Mouse (Mus musculus): Measurements from ENCODE around the gene Zfp870. TPM values are rescaled to one million over a fixed set of nuclear protein-coding genes. Genes with fewer than 3 reads are reported as not detected.
"Not testable (repeated sequence)": the region's sequence is repeated elsewhere in the genome, so short reads cannot be mapped to it uniquely, and the experiment has no call there.

Gene Zfp870
- total RNA-seq, 4 experiments from 2014 or later = 7.9 to 12.4 (median 11.4) TPM

DNA sequence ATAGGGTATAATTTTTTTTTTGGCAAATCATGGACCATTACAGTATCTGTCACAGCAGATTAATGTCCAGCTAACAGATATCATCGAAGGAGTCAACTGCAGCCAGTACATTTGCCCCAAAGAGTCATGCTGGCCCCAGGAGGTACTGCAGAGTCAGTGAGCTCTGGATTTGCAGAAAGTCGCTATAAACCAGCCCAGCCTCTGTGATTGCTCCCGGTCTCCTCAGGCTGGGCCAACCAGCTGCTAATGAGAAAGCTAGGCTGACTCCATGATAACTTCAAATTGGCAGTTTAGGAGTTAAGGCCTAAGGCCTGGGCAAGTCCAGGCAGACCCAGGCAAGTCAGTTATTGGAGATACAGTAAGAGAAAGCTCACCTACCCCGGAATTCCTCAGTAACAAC lies 19.4 kb downstream of the Zfp870 start:
- no peak for DNase-seq (ENCODE audit: low spot score in 2 of 2)

DNA sequence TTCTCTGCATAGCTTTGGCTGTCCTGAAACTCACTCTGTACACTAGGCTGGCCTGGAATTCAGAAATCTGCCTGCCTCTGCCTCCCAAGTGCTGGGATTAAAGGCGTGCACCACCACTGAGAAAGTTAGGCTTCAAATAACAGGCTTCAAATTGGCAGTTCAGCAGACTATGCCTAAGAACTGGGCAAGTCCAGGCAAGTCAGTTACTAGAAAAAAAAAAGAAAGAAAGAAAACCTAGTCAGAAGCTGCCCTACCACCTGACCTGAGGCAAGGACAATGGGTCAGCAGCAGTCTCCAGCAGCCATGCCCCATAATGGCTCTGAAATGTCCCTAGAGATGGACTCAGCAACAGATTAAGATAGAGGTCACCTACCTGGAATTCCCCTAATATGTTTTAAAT lies 20.0 kb downstream of the Zfp870 start:
- DNase-seq (ENCODE audit: low spot score in 2 of 2) = no peak

DNA sequence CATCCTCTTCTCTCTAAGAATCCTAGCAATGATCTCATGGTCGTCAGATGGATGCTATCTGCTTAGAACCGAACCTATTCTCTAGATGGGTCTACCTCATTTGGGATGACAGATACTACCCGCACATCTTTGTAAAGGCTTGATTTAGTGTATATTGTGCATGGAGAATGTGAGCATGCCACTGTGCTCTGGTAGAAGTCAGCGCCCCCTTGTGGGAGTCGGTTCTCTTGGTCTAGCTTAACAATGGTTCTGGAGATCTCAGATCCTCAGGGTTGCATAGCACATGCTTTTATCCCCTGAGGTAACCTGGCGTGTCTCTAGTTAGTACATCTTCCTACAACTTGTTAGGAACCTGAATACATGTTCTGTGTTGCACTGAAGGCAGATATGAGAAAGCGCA lies 24.2 kb downstream of the Zfp870 start:
- DNase-seq (ENCODE audit: low spot score in 2 of 2) = not testable (repeated sequence)

DNA sequence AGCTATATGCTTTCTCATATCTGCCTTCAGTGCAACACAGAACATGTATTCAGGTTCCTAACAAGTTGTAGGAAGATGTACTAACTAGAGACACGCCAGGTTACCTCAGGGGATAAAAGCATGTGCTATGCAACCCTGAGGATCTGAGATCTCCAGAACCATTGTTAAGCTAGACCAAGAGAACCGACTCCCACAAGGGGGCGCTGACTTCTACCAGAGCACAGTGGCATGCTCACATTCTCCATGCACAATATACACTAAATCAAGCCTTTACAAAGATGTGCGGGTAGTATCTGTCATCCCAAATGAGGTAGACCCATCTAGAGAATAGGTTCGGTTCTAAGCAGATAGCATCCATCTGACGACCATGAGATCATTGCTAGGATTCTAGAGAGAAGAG lies 34.7 kb downstream of the Zfp870 start:
- not testable (repeated sequence) for DNase-seq (ENCODE audit: low spot score in 2 of 2)

DNA sequence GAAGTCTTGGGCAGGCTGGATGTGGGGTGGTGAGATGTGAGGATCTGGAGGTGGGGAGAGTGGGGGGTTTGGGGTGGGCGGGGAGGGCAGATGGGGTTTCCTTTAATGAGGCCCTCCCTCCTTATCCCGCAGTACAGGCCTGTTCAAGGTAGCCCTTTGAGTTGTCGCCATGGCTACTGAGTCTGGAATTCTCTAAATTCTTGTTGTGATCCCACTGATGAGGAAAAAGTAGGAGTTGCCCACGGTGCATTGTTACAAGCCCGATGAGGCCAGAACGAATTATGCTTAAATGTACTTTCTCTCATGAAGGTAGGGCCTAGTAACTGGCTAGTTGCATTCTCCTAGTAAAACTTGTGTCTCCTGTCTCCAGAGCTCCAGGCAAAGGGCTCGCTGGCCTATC lies 39.9 kb downstream of the Zfp870 start:
- DNase-seq (ENCODE audit: low spot score in 2 of 2) = no peak

DNA sequence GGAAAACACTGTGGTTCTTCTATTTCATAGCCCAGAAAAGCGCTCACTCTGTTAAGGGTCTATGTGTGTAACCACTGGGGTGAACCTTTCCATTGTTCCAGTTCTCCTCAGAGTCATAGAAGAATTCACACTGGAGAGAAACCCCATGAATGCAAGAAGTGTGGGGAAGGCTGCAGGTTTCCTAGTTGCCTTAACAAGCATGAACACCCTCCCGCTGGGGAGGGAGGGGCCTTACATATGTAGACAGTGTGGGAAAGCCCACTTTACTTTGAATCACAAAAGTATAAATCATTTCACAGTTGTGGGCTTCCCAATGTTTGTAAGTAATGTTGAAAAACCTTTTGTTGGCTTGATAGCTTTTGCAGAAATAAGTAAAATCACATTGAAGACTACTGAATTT lies 50.1 kb downstream of the Zfp870 start:
- no peak for DNase-seq (ENCODE audit: low spot score in 2 of 2)

DNA sequence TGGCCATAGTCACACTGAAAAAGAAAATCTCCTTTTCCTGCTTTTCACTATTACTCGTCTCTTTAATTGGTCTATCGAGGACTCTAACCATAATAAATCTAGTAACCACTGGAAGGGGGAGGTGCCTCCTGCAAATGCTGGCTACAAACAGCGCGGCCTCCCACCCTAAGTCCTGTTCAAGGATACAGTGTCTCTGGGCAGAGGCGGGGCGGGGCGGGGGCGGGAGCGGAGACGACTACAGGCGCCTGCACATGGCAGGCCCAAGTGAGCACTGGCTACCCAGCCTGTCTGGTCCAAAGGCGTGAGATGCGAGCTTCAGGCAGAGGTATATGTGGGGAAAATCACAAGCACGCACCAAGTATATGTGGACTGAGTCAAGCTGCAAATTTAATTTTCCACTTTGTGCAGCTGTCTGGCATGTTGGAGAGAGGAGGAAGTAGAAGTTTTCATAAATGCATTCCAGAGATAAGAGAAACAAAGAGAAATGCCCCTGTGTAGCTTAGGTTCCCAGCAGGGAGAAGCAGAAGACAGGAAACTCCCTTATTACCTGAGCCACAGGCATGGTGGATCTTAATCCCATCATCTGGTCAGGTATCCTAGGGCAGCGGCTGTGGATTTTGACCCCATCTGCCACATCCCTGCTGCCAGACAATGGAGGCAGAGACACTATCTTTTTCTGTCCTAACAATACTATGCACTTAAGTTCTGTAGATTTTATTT lies 52.2 kb downstream of the Zfp870 start:
- no peak for DNase-seq (ENCODE audit: low spot score in 2 of 2)

DNA sequence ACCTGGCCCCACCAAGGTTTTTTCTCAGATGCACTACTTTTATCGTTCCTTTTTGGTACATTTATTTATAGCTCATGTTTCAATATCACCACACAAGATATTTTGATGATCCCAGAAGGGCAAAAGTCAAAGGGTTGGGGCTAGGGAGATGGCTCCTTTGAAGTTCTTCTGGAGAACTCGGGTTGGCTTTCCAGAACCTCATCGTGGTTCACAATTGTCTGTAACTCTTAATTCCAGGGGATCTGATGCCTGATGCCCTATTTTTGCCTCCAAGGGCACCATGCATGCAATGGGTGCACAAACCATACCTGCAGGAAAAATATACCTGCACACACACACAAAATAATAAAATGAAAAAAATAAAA lies 61.0 kb downstream of the Zfp870 start:
- DNase-seq (ENCODE audit: low spot score in 2 of 2) = no peak

DNA sequence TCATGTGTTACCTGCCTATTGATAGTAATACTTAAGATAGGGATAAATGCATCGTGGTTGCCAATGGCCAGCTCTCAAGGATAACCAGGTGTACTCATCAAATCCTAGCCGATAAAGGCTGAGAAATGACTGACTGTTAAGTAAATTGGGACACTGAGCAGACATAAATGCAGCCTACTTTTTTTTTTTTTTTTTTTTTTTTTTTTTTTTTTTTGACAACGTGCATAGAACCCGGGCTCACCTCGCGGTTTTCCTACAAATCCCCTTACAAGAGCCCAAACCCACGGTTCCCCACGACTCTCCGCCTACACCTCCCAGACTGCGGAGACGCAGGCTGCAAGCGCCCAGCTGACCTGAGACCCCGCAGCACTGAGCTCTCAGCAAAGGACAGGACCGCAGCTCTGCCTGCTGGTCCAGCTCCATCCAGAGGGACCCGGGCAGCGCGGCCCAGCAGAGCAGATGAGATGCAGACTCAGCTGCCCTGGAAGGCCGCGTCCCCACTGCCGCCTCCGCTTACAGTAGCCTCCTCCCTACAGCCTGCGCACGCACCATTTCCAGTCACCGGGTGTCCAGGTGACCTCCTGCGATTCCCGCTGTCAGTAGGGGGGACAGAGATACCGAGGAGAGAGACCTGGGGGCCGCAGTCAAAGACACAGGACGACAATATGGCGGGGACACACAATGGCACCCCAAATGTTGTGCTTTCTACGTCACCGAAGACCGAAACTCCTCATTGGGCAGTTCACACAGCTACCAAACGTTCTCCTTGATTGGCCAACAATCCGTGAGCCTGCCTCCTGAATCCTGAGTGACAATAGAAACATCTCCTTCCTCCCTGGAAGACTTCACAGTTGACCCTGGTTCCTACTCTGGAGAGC lies 61.7 kb downstream of the Zfp870 start, which contains the start of gene Zfp799:
Zfp799 (minus strand) TSS at position 722 of the 878 bp plus-strand sequence.
- DNase-seq (ENCODE audit: low spot score in 2 of 2) = peak; percentile 83 to 88

Other genes starting within 250 kb of the Zfp870 start
- not detected for gene Cyp4f40, start 232.7 kb downstream of the Zfp870 start, total RNA-seq (2022)
- 10 to 100 TPM; 16.5 to 19.8 (median 18.2) TPM for gene Cyp4f15, start 206.0 kb downstream of the Zfp870 start, total RNA-seq (2022)
- 100 to 1,000 TPM in 2 of 4 experiments, 10 to 100 TPM in 2; 75.3 to 108 (median 92.2) TPM for gene Zfp871, start 103.4 kb downstream of the Zfp870 start, total RNA-seq (2022)
- gene Zfp811, start 81.7 kb downstream of the Zfp870 start, total RNA-seq (2022) = 1 to 10 TPM; 3.7 to 7.8 (median 6.8) TPM
- gene Zfp799, start 61.4 kb downstream of the Zfp870 start, total RNA-seq (2022) = 10 to 100 TPM; 27.5 to 36.6 (median 30.4) TPM
- 1 to 10 TPM; 5.2 to 8.0 (median 6.4) TPM for gene Cyp4f14, start 25.7 kb upstream of the Zfp870 start, total RNA-seq (2022)
- 10 to 100 TPM; 29.2 to 42.1 (median 33.4) TPM for gene Cyp4f13, start 55.8 kb upstream of the Zfp870 start, total RNA-seq (2022)
- 1 to 10 TPM; 4.6 to 6.2 (median 5.2) TPM for gene Zfp472, start 74.2 kb upstream of the Zfp870 start, total RNA-seq (2022)
- 10 to 100 TPM; 16.1 to 19.9 (median 18.1) TPM for gene Zfp952, start 101.5 kb upstream of the Zfp870 start, total RNA-seq (2022)
- 10 to 100 TPM; 17.6 to 24.6 (median 18.5) TPM for gene Zfp763, start 141.8 kb upstream of the Zfp870 start, total RNA-seq (2022)
- under 1 TPM in 1 of 4 experiments, not detected in 3; 0.16 TPM for gene 4921501E09Rik, start 176.4 kb upstream of the Zfp870 start, total RNA-seq (2022)
- 10 to 100 TPM; 15.7 to 24.7 (median 20.8) TPM for gene Zfp563, start 197.7 kb upstream of the Zfp870 start, total RNA-seq (2022)
- 1 to 10 TPM; 3.4 to 5.9 (median 4.4) TPM for gene Morc2b, start 248.0 kb upstream of the Zfp870 start, total RNA-seq (2022)

Data from layer of hippocampus, adult 8-10 months (tissue).